In genomic region chr6:86475462-86476167, GRCm38 (mm10) we compare ENCODE assay signal across 12 mouse cellular contexts. TPM values are rescaled to one million over a fixed set of nuclear protein-coding genes. Genes with fewer than 3 reads are reported as not detected.
DNase-seq lines count a peak whose midpoint lies in the region; ATAC-seq and TF ChIP-seq lines count a peak whose summit lies in the region.
"Had no signal": no experiment of that assay in that cellular context is flagged by ENCODE, and none has a peak within 500 bp of the region (broad histone marks: within the 10 kb centered on the region; RNA-seq: fewer than 3 reads in every experiment).

No protein-coding gene starts in this region.

- H3K4me1 ChIP-seq in kidney, adult 2 months (ENCODE audit: control insufficient read depth, insufficient read depth, low read length): peaks cover 46% of the 10 kb centered on the region
- peaks cover 48% of the 10 kb centered on the region for H3K4me1 ChIP-seq in liver, embryonic 15.5 days (replicated peaks)

- TF ChIP-seq CTCF in kidney, adult 2 months (conservative IDR thresholded peaks at IDR 0.05; ENCODE audit: insufficient read depth, insufficient read length, low read depth, low read length): no peak
- no peak for TF ChIP-seq CTCF in gastrocnemius, adult 2 months (IDR thresholded peaks at IDR 0.05)

- ATAC-seq in liver, embryonic 15.5 days (ENCODE audit: insufficient read depth): no peak
- no peak for ATAC-seq in inflammation-experienced regulatory T-cells, adult 6 months
- ATAC-seq: forebrain, embryonic 15.5 days; midbrain, embryonic 13.5 days had no signal

- no peak overlapping the region for H3K9ac ChIP-seq in liver, embryonic 15.5 days
- H3K9ac ChIP-seq: forebrain, embryonic 15.5 days; midbrain, embryonic 13.5 days had no signal

- TF ChIP-seq POLR2A in kidney, adult 2 months (IDR thresholded peaks at IDR 0.05; ENCODE audit: low read depth, low read length): no peak

- intact Hi-C loops in gastrocnemius, adult 2 months (cut with DNase I): no loop called here
- intact Hi-C loops in heart, postnatal 10 days (cut with DNase I): no loop called here

- no peak overlapping the region for H3K4me3 ChIP-seq in kidney, adult 2 months (ENCODE audit: insufficient read depth, low read depth, low read length)
- peak overlapping the region; percentile 73 for H3K4me3 ChIP-seq in gastrocnemius, adult 2 months
- no peak overlapping the region for H3K4me3 ChIP-seq in liver, embryonic 15.5 days (replicated peaks)
- H3K4me3 ChIP-seq: forebrain, embryonic 15.5 days; midbrain, embryonic 13.5 days had no signal

- H3K36me3 ChIP-seq in kidney, adult 2 months (ENCODE audit: control insufficient read depth, insufficient read depth, low read length): no peaks in the 10 kb centered on the region
- H3K36me3 ChIP-seq in liver, embryonic 15.5 days (replicated peaks): no peaks in the 10 kb centered on the region
- H3K36me3 ChIP-seq: forebrain, embryonic 15.5 days; midbrain, embryonic 13.5 days had no signal

- H3K4me2 ChIP-seq in liver, embryonic 15.5 days: no peak overlapping the region
- H3K4me2 ChIP-seq: forebrain, embryonic 15.5 days; midbrain, embryonic 13.5 days had no signal

- WGBS in kidney, adult 2 months: 33% methylated on average over 9 of the region's 9 CpGs
- WGBS in liver, embryonic 15.5 days (ENCODE audit: insufficient replicate concordance): 64% methylated on average over 9 of the region's 9 CpGs

- no peaks in the 10 kb centered on the region for H3K9me3 ChIP-seq in liver, embryonic 15.5 days (replicated peaks)
- H3K9me3 ChIP-seq: forebrain, embryonic 15.5 days; midbrain, embryonic 13.5 days had no signal

- no peak for DNase-seq in kidney, adult 2 months
- no peak for DNase-seq in kidney, adult 8-10 months
- peak; percentile 87 for DNase-seq in gastrocnemius, adult 2 months
- peak; percentile 80 to 84 for DNase-seq in heart, postnatal 10 days
- no peak for DNase-seq in urinary bladder, adult 2 months (ENCODE audit: low spot score)
- no peak for DNase-seq in layer of hippocampus, postnatal 10 days (ENCODE audit: low spot score in 2 of 2)
- DNase-seq: right cerebral cortex, postnatal 14 days had no signal

- no peaks in the 10 kb centered on the region for H3K27me3 ChIP-seq in kidney, adult 2 months (replicated peaks; ENCODE audit: control insufficient read depth, insufficient read depth, low read length)
- H3K27me3 ChIP-seq in liver, embryonic 15.5 days: no peaks in the 10 kb centered on the region
- H3K27me3 ChIP-seq: forebrain, embryonic 15.5 days; midbrain, embryonic 13.5 days had no signal

- H3K27ac ChIP-seq in kidney, adult 2 months (ENCODE audit: insufficient read depth, low read depth, low read length): peak overlapping the region; percentile 40
- H3K27ac ChIP-seq in gastrocnemius, adult 2 months: peak overlapping the region; percentile 92
- 0 out of 2 replicates have a peak overlapping the region, but pooled peaks have one; percentile 15 for H3K27ac ChIP-seq in liver, embryonic 15.5 days (replicated peaks)
- H3K27ac ChIP-seq: forebrain, embryonic 15.5 days; midbrain, embryonic 13.5 days had no signal

RNA-seq across cellular contexts. Expression of gene C87436, which starts 37.4 kb away (rescaled TPM):
- 15.1 and 15.3 TPM in 2 replicates for polyA plus RNA-seq in kidney, adult 2 months (2012; rRNA removed)
- 1 to 10 TPM; 7.5 to 8.0 TPM for total RNA-seq in gastrocnemius, adult 2 months (2021)
- total RNA-seq in heart, postnatal 10 days (2021): 10 to 100 TPM; 10.5 to 11.4 TPM
- polyA plus RNA-seq in liver, embryonic 15.5 days (2015; fragmentation: Nextera tagmentation; extraction: Ambion mirVana): 10.3 and 11.1 TPM in 2 replicates
- polyA plus RNA-seq in urinary bladder, adult 2 months (2012; rRNA removed): 24.6 and 28.2 TPM in 2 replicates
- polyA plus RNA-seq in inflammation-experienced regulatory T-cells, adult 6 months (2017; shearing (Covaris generic)): 10 to 100 TPM; 20.2 to 39.5 (median 34.5) TPM
- 10 to 100 TPM; 13.6 to 15.9 TPM for total RNA-seq in layer of hippocampus, postnatal 10 days (2021)

RNA-seq across cellular contexts. Expression of gene Gm44790, which starts 49.2 kb away (rescaled TPM):
- 2.9 and 6.7 TPM in 2 replicates for polyA plus RNA-seq in kidney, adult 2 months (2012; rRNA removed)
- total RNA-seq in gastrocnemius, adult 2 months (2021): under 1 TPM in 1 of 2 experiments, not detected in 1; 0.53 TPM
- total RNA-seq in heart, postnatal 10 days (2021): under 1 TPM in 1 of 2 experiments, not detected in 1; 0.93 TPM
- not detected in 2 replicates for polyA plus RNA-seq in liver, embryonic 15.5 days (2015; fragmentation: Nextera tagmentation; extraction: Ambion mirVana)
- polyA plus RNA-seq in urinary bladder, adult 2 months (2012; rRNA removed): 0.28 and 1.0 TPM in 2 replicates
- polyA plus RNA-seq in inflammation-experienced regulatory T-cells, adult 6 months (2017; shearing (Covaris generic)): not detected
- total RNA-seq in layer of hippocampus, postnatal 10 days (2021): not detected
- total RNA-seq: common myeloid progenitor, adult 5-6 weeks had no signal
- polyA plus RNA-seq: forebrain, embryonic 15.5 days; midbrain, embryonic 13.5 days had no signal

RNA-seq across cellular contexts. Expression of gene Pcbp1, which starts 50.5 kb away (rescaled TPM):
- 165 and 166 TPM in 2 replicates for polyA plus RNA-seq in kidney, adult 2 months (2012; rRNA removed)
- 100 to 1,000 TPM; 121 to 128 TPM for total RNA-seq in gastrocnemius, adult 2 months (2021)
- 100 to 1,000 TPM; 205 to 210 TPM for total RNA-seq in heart, postnatal 10 days (2021)
- polyA plus RNA-seq in liver, embryonic 15.5 days (2015; fragmentation: Nextera tagmentation; extraction: Ambion mirVana): 253 and 255 TPM in 2 replicates
- polyA plus RNA-seq in urinary bladder, adult 2 months (2012; rRNA removed): 153 and 183 TPM in 2 replicates
- 10 to 100 TPM; 26.3 to 32.5 (median 29.3) TPM for polyA plus RNA-seq in inflammation-experienced regulatory T-cells, adult 6 months (2017; shearing (Covaris generic))
- total RNA-seq in layer of hippocampus, postnatal 10 days (2021): 100 to 1,000 TPM; 159 to 184 TPM

Comparison
In these comparisons a context has a peak if more than half of its experiments do, and no peak if none do; other contexts are left out.
1. DNase-seq: peak in gastrocnemius, adult 2 months (single experiment) and heart, postnatal 10 days (2 of 2); none in kidney, adult 2 months (single experiment), kidney, adult 8-10 months (0 of 2), urinary bladder, adult 2 months (single experiment) and layer of hippocampus, postnatal 10 days (0 of 2).
2. H3K27ac ChIP-seq: peak in every context shown above with its lines; median percentile 92 in gastrocnemius, adult 2 months; 40 in kidney, adult 2 months; 15 in liver, embryonic 15.5 days.